Mouse (Mus musculus): Measurements from ENCODE around the gene Rhbdf1.

GRCm38 (mm10) chr11:32243205-32243955 lies 21.3 kb upstream of the Rhbdf1 start:
- TF ChIP-seq CTCF (IDR thresholded peaks at IDR 0.05; ENCODE audit: low read depth) (no peak), EP300 (IDR thresholded peaks at IDR 0.05; ENCODE audit: low read depth) (no peak)

All from liver, postnatal 0 days (tissue).